Mouse (Mus musculus) ES-Bruce4 (cell line): ENCODE data around the gene Gm49354.

Experiments
- CTCF ChIP-seq: IDR thresholded peaks from one replicate; pipeline ENCODE4 v1.8.1; 2011; ENCODE audit warnings: low read depth, low read length
- EP300 ChIP-seq: IDR thresholded peaks from 2 replicates; pipeline ENCODE4 v1.6.1; 2011; ENCODE audit warnings: low read depth, low read length; ENCODE audit not compliant: insufficient read depth
- POLR2A ChIP-seq: IDR thresholded peaks from one replicate; pipeline ENCODE4 v1.8.1; 2011; ENCODE audit warnings: low read length; ENCODE audit not compliant: insufficient read depth

DNA sequence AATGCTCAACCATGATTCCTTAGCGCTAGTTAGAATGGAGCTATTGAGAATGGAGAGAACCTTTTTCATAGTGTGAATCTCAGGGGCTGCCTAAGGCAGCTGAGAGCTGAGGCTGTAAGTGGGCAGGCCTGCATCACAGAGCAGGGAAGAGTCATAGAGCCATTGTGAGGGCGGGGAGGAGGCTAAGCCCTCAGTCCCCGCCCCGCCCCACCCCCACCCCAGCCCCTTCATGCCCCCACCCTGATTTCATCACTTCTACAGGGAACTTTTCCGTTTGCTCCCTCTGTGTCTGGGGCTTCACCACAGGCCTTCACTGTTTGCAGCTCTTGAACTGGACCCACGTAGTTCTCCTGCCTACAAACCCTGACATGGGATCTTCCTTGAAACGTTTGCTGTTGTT is 50.4 kb downstream of the Gm49354 start, which contains the start of gene Spata31d1d:
- TF ChIP-seq CTCF: no peak
- TF ChIP-seq POLR2A: no peak
- TF ChIP-seq EP300: no peak
